Mouse (Mus musculus) G1E (cell line): ENCODE data around the gene Cklf.
"Not testable (repeated sequence)": the region's sequence is repeated elsewhere in the genome, so short reads cannot be mapped to it uniquely, and the experiment has no call there.

Source experiments
- CTCF ChIP-seq: IDR thresholded peaks from 2 replicates; pipeline ENCODE4 v1.5.1; 2012; ENCODE audit warnings: low read depth, low read length, inconsistent platforms, mixed read lengths
- GATA1 ChIP-seq: IDR thresholded peaks from 2 replicates; pipeline ENCODE4 v1.6.1; 2012; ENCODE audit warnings: borderline replicate concordance, low read length, inconsistent platforms, mixed read lengths
- GATA2 ChIP-seq: IDR thresholded peaks from 2 replicates; pipeline ENCODE4 v1.6.1; 2012; ENCODE audit warnings: low read depth, low read length, inconsistent platforms, borderline replicate concordance
- POLR2AphosphoS5 ChIP-seq: IDR thresholded peaks from 2 replicates; pipeline ENCODE4 v1.6.1; 2012; ENCODE audit warnings: low read depth, low read length, inconsistent platforms; ENCODE audit not compliant: insufficient replicate concordance

GRCm38 (mm10) chr8:104302536-104302935 lies 51.9 kb downstream of the Cklf start:
- TF ChIP-seq CTCF, GATA2, POLR2AphosphoS5, GATA1: not testable (repeated sequence)
